Mouse (Mus musculus): ENCODE data around the gene Pgm1. TPM values are rescaled to one million over a fixed set of nuclear protein-coding genes. Genes with fewer than 3 reads are reported as not detected.

Pgm1 gene
- total and polyA plus RNA-seq, 2 experiments from 2014 or later: 125 to 128 TPM

DNA sequence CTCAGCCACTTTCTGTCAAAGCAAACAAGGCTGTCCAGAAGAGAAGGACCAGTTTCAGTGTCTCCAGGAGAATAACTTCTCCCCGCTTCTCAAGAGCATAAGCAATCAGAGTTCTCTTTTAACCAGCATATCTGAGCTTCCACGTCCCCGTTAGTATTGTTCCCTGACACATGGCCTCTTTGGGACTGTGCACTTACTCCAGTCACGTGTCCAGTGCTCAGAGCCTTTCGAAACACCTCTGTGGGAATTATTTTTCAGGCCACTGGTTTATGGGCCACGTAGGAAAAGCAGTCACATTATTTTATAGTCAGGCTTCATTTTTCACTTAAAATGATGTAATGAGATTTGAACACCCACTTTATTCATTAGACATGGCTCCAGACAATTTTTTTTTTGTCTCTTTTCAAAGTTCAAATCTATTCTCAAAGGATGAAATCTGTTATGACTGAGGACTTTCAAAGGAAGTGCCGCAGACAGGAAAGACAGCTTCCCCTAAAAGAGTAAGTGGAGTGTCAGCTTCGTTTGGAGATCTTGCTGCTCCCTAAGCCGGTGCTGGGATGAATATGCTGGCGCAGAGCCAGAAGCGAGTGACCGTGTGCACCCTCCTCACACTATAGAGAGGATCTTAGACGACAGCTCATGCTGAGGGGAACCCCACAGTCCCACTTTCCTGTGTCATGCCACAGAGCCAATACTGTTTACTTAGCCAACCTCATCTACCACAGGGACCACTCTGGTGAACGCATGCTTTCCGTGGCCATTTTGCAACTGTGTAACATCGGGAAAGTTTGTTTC, 10.7 kb downstream of the Pgm1 start:
- peak; percentile 52 for ATAC-seq
- 45% methylated on average over 16 of the region's 16 CpGs for WGBS

DNA sequence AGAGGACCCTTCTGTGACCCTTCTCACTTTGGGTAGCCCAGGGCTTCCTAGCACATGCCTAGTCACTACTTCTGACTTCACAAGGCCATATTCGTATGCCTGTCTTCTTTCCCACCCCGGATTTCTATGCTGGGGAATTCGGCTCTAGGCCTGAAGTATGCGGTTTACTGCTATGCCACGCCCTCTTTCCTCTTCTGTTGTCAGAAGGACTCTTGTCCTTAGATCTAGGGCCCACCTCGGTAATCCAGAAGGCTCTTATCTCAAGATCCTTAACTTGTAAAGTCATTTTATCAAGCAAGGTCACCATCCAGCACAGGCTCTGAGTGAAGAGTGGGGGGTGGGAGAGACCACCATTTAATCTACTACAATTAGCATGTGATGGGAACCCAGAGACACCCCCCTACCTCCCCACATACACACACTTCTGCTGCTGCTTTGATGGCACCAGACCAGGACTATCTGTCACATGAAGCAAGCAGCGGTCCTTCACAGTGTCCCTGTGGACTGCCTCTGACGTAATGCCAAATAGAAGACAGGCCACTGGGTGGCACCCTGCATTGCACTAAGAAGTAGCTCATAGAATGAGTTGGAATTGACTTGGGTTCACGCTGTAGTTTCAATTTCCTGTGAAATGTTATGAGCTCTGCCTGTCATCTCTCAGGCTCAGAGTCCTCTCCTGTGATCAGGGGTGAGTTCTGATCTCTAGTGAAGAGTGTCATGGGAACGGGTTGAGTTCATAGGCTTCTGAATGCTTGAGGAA, 12.6 kb downstream of the Pgm1 start:
- no peak overlapping the region for H3K27ac ChIP-seq
- no peaks in the 10 kb centered on the region for H3K27me3 ChIP-seq (ENCODE audit: insufficient read depth, low read length)
- H3K9me3 ChIP-seq (ENCODE audit: low read length): no peaks in the 10 kb centered on the region
- no peaks in the 10 kb centered on the region for H3K4me1 ChIP-seq (ENCODE audit: insufficient read depth, low read length)
- no peak overlapping the region for H3K4me2 ChIP-seq (ENCODE audit: low read depth, low read length)
- WGBS: 75% methylated on average over 10 of the region's 10 CpGs
- ATAC-seq (peak; percentile 55; the same call in 1 of the 2 replicates), DNase-seq (ENCODE audit: low spot score) (peak; percentile 66)
- no peaks in the 10 kb centered on the region for H3K36me3 ChIP-seq (ENCODE audit: insufficient read depth, low read length)
- no peak overlapping the region for H3K4me3 ChIP-seq (ENCODE audit: low read length)
- TF ChIP-seq CTCF (IDR thresholded peaks at IDR 0.05; ENCODE audit: low read depth): peak; percentile 49
- H3K9ac ChIP-seq (replicated peaks; ENCODE audit: low read length): no peak overlapping the region

More for the DNA sequence above, 10.7 kb downstream of the Pgm1 start:
- Histone ChIP-seq H3K4me3 (ENCODE audit: low read length) (no peak overlapping the region), H3K27me3 (ENCODE audit: insufficient read depth, low read length) (no peaks in the 10 kb centered on the region), H3K9me3 (ENCODE audit: low read length) (no peaks in the 10 kb centered on the region), H3K4me2 (ENCODE audit: low read depth, low read length) (no peak overlapping the region), H3K9ac (replicated peaks; ENCODE audit: low read length) (no peak overlapping the region), H3K36me3 (ENCODE audit: insufficient read depth, low read length) (no peaks in the 10 kb centered on the region), H3K27ac (no peak overlapping the region), H3K4me1 (ENCODE audit: insufficient read depth, low read length) (no peaks in the 10 kb centered on the region)
- no peak for TF ChIP-seq CTCF (IDR thresholded peaks at IDR 0.05; ENCODE audit: low read depth)
- peak; percentile 74 for DNase-seq (ENCODE audit: low spot score)

DNA sequence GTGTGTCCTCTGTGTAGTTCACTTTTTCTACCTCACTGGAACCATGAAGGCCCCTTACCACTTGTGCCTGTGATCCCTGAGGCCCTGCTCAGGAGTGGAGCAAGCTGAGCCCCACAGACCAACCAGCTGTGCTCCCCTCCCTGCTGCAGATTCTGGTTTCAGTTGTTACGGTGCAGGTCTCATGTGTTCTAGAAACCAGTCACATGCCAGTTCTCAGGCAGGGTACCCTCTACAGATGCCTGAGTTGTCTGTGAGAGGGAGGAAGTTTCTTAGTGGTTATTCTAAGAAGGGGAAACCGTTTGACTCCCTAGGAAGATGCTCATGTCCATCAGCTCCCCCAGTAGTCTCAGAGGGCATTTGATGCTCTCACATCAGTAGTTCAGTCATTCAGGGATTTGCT, 15.4 kb downstream of the Pgm1 start:
- H3K27ac ChIP-seq: no peak overlapping the region
- H3K36me3 ChIP-seq (ENCODE audit: insufficient read depth, low read length): no peaks in the 10 kb centered on the region
- H3K4me2 ChIP-seq (ENCODE audit: low read depth, low read length): no peak overlapping the region
- H3K9ac ChIP-seq (replicated peaks; ENCODE audit: low read length): no peak overlapping the region
- WGBS: 58% methylated on average over 2 of the region's 2 CpGs
- no peaks in the 10 kb centered on the region for H3K9me3 ChIP-seq (ENCODE audit: low read length)
- ATAC-seq (no peak), DNase-seq (ENCODE audit: low spot score) (no peak)
- TF ChIP-seq CTCF (IDR thresholded peaks at IDR 0.05; ENCODE audit: low read depth): no peak
- no peak overlapping the region for H3K4me3 ChIP-seq (ENCODE audit: low read length)
- H3K27me3 ChIP-seq (ENCODE audit: insufficient read depth, low read length): no peaks in the 10 kb centered on the region
- H3K4me1 ChIP-seq (ENCODE audit: insufficient read depth, low read length): no peaks in the 10 kb centered on the region

DNA sequence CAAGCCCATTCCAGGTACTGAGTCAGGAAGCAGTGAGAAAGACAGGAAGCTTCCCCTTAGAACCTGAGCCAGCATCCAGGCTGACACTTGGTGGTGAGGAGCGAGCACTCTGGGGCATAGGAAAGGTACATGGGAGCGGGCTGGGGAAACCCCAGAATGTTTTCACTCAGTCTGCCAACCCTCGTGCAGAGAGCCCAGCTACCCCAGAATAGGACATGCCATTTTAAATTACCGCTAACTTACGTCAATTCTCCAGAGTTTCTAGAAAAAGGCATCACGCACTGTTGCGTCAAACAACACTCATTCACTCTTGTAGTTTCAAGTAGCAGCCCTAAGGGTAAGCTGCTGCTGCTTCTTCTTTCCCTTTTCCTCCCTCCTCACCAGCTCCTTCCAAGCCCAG, 15.8 kb downstream of the Pgm1 start:
- DNase-seq (ENCODE audit: low spot score) (no peak), ATAC-seq (no peak)
- H3K9ac ChIP-seq (replicated peaks; ENCODE audit: low read length): no peak overlapping the region
- H3K9me3 ChIP-seq (ENCODE audit: low read length): no peaks in the 10 kb centered on the region
- H3K4me1 ChIP-seq (ENCODE audit: insufficient read depth, low read length): no peaks in the 10 kb centered on the region
- TF ChIP-seq CTCF (IDR thresholded peaks at IDR 0.05; ENCODE audit: low read depth): no peak
- H3K4me3 ChIP-seq (ENCODE audit: low read length): no peak overlapping the region
- H3K27ac ChIP-seq: no peak overlapping the region
- H3K4me2 ChIP-seq (ENCODE audit: low read depth, low read length): no peak overlapping the region
- no peaks in the 10 kb centered on the region for H3K36me3 ChIP-seq (ENCODE audit: insufficient read depth, low read length)
- 90% methylated on average over 7 of the region's 7 CpGs for WGBS
- no peaks in the 10 kb centered on the region for H3K27me3 ChIP-seq (ENCODE audit: insufficient read depth, low read length)

DNA sequence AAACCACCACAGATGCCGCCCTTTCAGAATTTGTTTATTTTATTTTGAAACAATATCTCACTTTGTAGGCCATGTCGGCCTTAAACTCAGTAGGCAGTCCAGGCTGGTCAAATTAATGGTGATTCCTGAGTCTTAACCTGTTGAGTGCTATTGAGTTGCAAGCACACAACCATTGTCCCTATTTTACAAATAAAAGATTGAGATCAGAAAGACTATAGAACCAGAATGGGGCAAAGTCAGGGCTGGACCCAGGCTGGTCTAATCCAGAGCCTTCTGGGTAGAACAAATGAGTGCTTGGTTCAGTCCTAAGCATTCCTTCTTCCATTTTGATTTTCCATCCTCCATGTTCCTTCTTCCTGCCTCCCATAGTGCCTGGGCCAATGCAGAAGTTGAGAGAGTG, 17.3 kb downstream of the Pgm1 start:
- Histone ChIP-seq H3K4me3 (ENCODE audit: low read length) (no peak overlapping the region), H3K9me3 (ENCODE audit: low read length) (no peaks in the 10 kb centered on the region), H3K4me1 (ENCODE audit: insufficient read depth, low read length) (no peaks in the 10 kb centered on the region), H3K27ac (no peak overlapping the region), H3K27me3 (ENCODE audit: insufficient read depth, low read length) (no peaks in the 10 kb centered on the region), H3K4me2 (ENCODE audit: low read depth, low read length) (no peak overlapping the region), H3K36me3 (ENCODE audit: insufficient read depth, low read length) (no peaks in the 10 kb centered on the region), H3K9ac (replicated peaks; ENCODE audit: low read length) (no peak overlapping the region)
- ATAC-seq (no peak), DNase-seq (ENCODE audit: low spot score) (no peak)
- TF ChIP-seq CTCF (IDR thresholded peaks at IDR 0.05; ENCODE audit: low read depth): no peak
- 93% methylated on average over 2 of the region's 2 CpGs for WGBS

DNA sequence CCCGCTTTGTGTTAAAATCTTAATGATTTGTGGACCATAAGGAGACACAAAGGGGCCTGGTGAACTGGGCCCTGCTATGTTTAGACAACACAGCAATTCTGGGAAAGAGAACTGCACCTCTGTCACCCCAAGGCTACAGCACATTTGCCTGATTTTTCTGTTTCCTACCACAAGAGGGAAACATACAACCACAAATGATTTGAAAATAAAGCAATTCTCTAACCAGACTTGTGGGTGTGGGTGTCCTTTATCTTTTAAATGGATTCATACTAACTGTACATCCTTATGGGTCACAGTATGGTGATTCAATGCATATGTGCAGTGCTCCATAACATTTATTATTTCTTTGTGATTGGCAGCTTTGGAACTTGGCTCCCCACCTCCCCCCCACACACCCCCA, 18.0 kb downstream of the Pgm1 start:
- Histone ChIP-seq H3K9ac (replicated peaks; ENCODE audit: low read length) (no peak overlapping the region), H3K4me2 (ENCODE audit: low read depth, low read length) (no peak overlapping the region), H3K9me3 (ENCODE audit: low read length) (no peaks in the 10 kb centered on the region), H3K4me1 (ENCODE audit: insufficient read depth, low read length) (no peaks in the 10 kb centered on the region), H3K27me3 (ENCODE audit: insufficient read depth, low read length) (no peaks in the 10 kb centered on the region), H3K27ac (no peak overlapping the region), H3K36me3 (ENCODE audit: insufficient read depth, low read length) (no peaks in the 10 kb centered on the region), H3K4me3 (ENCODE audit: low read length) (no peak overlapping the region)
- peak; percentile 54; the same call in 1 of the 2 replicates for ATAC-seq
- peak; percentile 71 for TF ChIP-seq CTCF (IDR thresholded peaks at IDR 0.05; ENCODE audit: low read depth)
- DNase-seq (ENCODE audit: low spot score): peak; percentile 67
- WGBS: 86% methylated on average over 1 of the region's 1 CpGs

All from hindbrain, postnatal 0 days (tissue).